Mouse (Mus musculus) myocyte (in vitro differentiated cells): ENCODE results near the gene Nudt22.

ENCODE experiments used
- MYOD1 ChIP-seq, 3 experiments: IDR thresholded peaks; one replicate each; pipeline ENCODE4 v1.6.1; 2011; ENCODE audit warnings: control low read depth in 2 of 3, low read depth in 2 of 3, mild to moderate bottlenecking in 2 of 3, moderate library complexity in 1 of 3; ENCODE audit not compliant: insufficient read length in 2 of 3, control insufficient read depth in 1 of 3
- POLR2A ChIP-seq: IDR thresholded peaks from one replicate; pipeline ENCODE4 v1.6.1; 2011; ENCODE audit warnings: low read depth, mild to moderate bottlenecking, control low read depth, moderate library complexity; ENCODE audit not compliant: insufficient read length
- POLR2AphosphoS2 ChIP-seq: IDR thresholded peaks from one replicate; pipeline ENCODE4 v1.6.1; 2011; ENCODE audit warnings: low read depth, control low read depth; ENCODE audit not compliant: insufficient read length

- TF ChIP-seq POLR2A (no peak), POLR2AphosphoS2 (peak; percentile 23), MYOD1 (IDR thresholded peaks at IDR 0.05; ENCODE audit: control insufficient read depth in 1 of 3, insufficient read length in 2 of 3, low read depth in 2 of 3) (no peak)
Observed at GRCm38 (mm10) chr19:6949532-6949931, 46.4 kb downstream of the Nudt22 start.
